Mouse (Mus musculus): ENCODE data around the gene Gm17606.
A peak's percentile ranks its signal among the peaks of the same experiment; 100 is the strongest.

Gene Gm17606

GRCm38 (mm10) chr14:54628103-54628502 is 12.6 kb upstream of the Gm17606 start:
- DNase-seq (ENCODE audit: low spot score), result no peak

DNA sequence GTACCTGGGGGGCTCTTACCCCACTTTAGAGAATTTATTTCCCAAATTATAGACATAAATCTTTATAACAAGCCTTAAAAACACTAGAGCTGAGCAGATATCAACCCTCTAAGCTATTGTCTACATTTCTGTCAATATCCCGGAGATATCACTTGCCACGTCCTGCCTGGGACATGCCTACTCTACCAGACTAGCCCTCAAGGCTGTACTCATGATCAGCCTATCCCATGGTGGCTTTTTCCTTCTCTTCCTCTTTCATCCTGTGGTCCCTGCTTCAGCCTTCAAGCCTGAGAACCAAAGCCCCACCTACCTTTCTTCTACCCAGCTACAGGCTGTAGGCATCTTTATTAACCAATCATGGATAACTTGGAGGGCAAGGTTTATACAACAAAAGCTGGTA is 11.0 kb upstream of the Gm17606 start:
- DNase-seq (ENCODE audit: low spot score), result no peak

- DNase-seq (ENCODE audit: low spot score), result no peak
These were observed 10.0 kb upstream of the Gm17606 start for GRCm38 (mm10) chr14:54630583-54631239.

DNA sequence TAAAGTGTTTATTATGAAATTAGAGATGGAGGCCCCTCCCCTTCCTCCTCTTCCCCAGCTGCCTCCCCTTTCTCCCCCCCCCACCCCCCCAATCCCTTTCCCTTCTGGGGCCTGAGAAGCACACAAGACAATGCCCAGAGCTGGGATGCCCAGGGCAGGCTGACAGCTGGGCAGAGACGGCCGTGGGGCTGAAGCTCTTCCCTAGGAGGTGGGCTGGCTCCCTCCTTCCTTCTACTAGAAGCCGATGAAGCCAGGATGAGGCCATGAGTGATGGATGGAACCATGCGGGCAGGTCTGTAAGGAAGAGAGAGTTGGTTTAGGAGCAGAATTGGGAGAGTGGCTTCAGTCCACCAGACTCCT is 9.5 kb upstream of the Gm17606 start:
- no peak for DNase-seq (ENCODE audit: low spot score)

DNA sequence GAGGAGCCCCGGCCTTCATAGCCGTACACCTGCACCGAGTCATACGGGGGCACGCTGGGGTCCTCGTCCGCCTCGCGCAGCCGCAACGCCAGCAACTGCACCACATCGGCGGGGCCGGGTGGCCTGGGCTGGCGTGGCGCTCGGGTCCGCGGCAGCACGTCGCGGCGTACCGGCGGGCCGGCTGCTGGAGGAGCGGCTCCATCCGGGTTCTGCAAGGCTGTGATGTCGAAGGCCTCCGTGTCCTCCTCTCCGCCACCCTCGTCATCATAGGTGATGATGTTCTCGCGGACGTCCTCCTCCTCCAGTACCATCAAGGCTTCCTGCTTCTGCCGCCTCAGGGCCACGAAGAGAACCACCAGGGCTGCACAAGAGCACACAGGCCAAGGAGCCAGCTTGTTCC is 8.5 kb upstream of the Gm17606 start:
- no peak for DNase-seq (ENCODE audit: low spot score)

- no peak for DNase-seq (ENCODE audit: low spot score)
These were observed 6.6 kb upstream of the Gm17606 start for GRCm38 (mm10) chr14:54634182-54634581.

GRCm38 (mm10) chr14:54636954-54637353 is 3.8 kb upstream of the Gm17606 start:
- DNase-seq (ENCODE audit: low spot score), result peak; percentile 59

GRCm38 (mm10) chr14:54638210-54638609 is 2.5 kb upstream of the Gm17606 start:
- no peak for DNase-seq (ENCODE audit: low spot score)

DNA sequence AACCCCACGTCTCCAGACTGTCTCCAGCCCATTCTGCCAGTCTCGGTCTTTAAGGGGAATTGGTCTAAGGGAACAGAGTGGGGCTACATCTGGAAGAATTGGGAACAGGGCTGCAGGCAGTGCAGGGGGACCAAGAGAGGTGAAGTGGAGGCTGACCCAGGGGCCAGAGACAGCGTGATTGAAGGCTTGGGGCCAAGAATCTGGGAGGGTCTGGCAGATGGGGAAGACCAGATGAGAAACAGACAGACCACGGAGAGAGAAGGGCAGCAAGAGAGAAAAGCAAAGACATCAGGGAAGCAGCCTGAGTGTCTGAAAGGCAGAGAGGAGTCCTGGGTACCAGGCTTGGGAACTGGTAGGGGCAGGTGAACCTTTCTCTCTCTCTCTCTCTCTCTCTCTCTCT is 631 bp upstream of the Gm17606 start:
- no peak for DNase-seq (ENCODE audit: low spot score)

DNA sequence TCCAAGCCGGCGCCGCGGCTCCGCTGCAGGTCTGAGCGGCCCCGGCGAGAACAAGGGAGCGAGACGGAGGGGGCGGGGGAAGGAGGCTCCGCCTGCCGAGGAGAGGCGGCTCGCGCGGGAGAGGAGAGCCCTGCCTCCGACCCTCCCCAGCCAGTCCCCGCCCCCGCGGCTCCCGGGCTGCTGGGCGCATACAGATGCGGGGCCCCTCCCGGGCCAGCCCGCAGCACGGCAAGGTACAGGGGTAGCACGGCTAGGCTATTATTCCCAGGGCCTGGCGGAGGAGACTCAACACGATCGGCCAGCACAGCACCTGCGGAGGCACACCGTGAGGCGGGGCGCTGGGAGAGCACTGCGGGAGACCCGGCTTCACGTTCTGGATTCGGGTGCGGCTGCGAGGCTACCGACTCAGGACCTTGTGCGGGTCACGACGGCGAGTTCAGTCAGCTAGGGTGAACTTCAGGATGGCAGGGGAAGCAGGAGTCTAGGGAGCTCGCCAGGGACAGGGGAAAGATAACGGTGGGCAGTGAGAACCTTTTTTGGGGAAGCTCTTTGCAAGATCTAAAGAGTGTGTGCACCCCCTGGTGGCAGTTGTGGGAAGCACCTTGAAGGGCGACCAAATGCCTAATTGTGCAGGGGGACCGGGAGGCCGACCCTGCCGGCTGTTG is 685 bp downstream of the Gm17606 start, which contains the start of gene Cdh24:
Gene Cdh24, minus strand, starts transcription at position 60 of the 665 bp plus-strand sequence.
- DNase-seq (ENCODE audit: low spot score), result peak; percentile 84

GRCm38 (mm10) chr14:54642224-54642944 is 1.6 kb downstream of the Gm17606 start:
- no peak for DNase-seq (ENCODE audit: low spot score)

- no peak for DNase-seq (ENCODE audit: low spot score)
These were observed 2.3 kb downstream of the Gm17606 start for GRCm38 (mm10) chr14:54643011-54643410.

GRCm38 (mm10) chr14:54644294-54644693 is 3.5 kb downstream of the Gm17606 start:
- no peak for DNase-seq (ENCODE audit: low spot score)

DNA sequence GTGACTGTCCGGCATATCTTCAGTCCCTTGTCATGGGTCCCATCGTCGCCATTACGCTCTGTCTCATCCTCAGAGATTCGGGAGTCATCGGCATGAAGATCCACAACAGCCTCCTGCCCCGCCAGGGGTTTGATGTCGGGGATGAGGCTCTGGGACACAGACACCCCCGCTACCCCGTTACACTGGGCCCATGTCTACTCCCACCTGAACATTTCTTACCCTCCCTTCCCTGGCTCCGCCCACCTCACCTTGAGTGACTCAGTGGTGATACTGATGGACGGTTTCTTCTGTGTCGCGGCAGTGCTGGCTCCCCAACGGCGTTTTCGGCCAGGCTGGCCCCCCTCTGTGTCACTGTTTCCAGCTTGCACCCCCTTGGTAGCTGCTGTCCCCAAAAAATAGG is 5.7 kb downstream of the Gm17606 start:
- no peak for DNase-seq (ENCODE audit: low spot score)

GRCm38 (mm10) chr14:54646898-54647636 is 6.3 kb downstream of the Gm17606 start:
- no peak for DNase-seq (ENCODE audit: low spot score)

- DNase-seq (ENCODE audit: low spot score), result no peak
These were observed 7.1 kb downstream of the Gm17606 start for GRCm38 (mm10) chr14:54647900-54648299.

DNA sequence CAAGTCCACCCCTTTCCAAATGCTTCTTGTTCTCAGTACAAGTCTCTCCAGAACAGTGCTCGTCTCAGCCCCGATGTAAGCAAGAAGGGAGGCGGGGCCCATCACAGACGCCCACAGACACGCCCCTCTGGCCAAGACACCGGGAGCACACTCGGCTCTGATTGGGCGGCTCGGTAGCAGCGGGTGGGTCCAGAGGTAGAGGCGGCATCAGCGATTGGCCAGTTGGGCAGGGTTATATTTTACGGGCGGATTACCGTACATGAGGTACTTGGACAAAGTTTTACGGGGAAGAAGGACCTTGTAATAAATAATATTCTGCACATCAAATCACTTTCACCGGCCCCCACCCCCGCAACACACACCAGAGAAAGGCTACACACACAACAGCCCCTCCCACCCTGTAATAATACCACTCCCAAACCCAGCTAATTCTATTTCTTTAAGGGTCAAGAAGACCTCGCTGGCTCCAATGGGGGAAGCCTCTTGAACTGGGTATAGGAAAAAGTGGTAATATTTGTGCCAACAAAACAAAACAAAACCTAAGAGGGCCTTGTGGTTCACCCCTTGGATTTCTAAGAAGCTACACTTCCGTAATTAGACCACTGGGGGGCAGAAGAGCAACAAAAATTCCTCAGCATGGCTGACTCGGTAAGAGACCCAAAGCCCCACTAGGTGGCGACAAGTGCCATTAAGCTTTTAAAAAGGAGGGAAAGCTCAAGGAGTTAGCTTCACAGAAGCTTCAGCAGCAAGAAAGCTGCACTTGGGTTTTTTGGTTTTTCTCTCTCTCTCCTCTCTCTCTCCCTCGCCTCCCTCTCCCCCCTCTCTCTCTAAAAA is 10.1 kb downstream of the Gm17606 start:
- DNase-seq (ENCODE audit: low spot score), result peak; percentile 80

DNA sequence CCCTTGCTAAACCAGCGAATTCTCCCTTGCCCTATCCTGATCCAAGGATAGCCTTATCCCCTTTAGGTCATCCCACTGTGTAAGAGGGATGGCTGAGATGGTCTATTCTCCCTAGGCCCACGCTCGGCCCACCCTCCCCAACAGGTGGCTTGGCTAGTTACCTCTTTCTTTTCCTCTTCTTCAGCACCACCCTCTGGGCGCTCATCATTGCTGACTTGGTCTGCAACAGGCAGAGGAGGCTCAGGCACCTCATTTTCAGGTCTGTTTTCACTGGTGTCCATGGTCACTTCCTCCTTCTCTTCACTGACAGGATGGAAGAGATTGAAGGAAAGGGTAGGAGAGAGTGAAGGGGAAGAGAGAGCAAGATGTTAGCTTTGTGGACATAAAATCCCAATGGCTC is 10.8 kb downstream of the Gm17606 start:
- no peak for DNase-seq (ENCODE audit: low spot score)

- DNase-seq (ENCODE audit: low spot score), result no peak
These were observed 12.0 kb downstream of the Gm17606 start for GRCm38 (mm10) chr14:54652787-54653186.

DNA sequence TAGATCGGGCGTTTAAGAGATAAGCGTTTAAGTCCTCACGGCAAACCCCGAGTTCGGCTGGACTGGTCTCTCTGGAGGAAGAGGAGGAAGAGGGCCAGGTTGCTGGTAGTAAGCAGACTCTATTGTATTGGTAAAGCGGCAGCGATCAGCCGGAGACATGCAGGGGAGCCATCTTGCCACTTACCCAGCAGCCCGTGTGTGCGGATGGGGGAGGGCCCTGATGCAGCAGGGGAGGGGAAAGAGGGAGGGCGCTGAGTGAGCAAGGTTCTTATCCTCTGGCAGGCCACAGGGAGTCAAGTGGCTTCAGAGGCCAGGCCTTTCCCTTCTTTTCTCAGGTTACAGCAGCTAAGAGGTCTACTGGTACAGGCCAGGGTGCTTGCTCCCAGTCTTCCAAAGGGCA is 12.7 kb downstream of the Gm17606 start:
- DNase-seq (ENCODE audit: low spot score), result peak; percentile 76

GRCm38 (mm10) chr14:54660009-54660408 is 19.3 kb downstream of the Gm17606 start:
- DNase-seq (ENCODE audit: low spot score), result no peak
